Mouse (Mus musculus): ENCODE data around the gene Tmem200c. TPM values are rescaled to one million over a fixed set of nuclear protein-coding genes. Genes with fewer than 3 reads are reported as not detected.

Tmem200c gene
- polyA plus RNA-seq, 1 experiment from 2014 or later = 3.5 TPM

DNA sequence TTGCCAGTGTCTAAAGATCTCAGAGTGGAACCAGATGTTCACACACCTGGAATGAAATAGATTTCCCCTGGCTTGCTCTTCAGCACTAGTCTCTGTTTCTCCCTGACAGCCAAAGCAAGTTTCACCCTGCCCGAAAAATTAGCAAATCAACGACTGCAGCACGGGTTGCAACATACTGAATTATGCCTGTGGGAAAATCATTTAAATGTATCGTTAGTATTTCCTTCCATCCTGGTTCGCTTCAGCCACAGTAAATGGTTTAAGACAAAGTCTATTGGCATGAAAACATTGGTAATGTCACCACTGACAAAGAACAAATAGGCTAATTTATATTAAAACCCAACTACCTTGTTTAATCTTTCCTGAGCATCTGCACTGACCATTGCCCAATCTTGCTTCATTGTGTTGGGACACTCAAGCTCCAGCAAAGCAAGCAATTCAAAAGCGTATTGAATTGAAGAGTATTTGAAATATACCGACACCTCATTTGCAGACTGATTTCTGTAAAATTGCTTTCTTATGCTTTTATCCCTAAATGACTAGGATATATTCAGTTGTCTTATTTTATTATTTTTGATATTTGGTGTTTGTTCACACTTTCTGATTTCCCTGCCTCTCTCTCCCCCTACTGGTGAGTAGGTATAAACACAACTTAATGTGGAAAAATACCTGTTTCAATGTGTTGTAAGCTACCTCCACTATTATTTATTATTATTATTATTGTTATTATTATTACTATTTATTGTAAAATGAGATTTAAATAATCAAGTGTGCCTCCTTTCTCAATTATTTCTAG, 25.9 kb downstream of the Tmem200c start:
- WGBS = 81% methylated on average over 7 of the region's 7 CpGs
- Histone ChIP-seq H3K4me1 (no peaks in the 10 kb centered on the region), H3K9ac (no peak overlapping the region), H3K4me3 (no peak overlapping the region), H3K4me2 (replicated peaks) (no peak overlapping the region), H3K27me3 (replicated peaks) (no peaks in the 10 kb centered on the region), H3K9me3 (no peaks in the 10 kb centered on the region), H3K27ac (no peak overlapping the region), H3K36me3 (no peaks in the 10 kb centered on the region)
- ATAC-seq (ENCODE audit: low FRiP score, low read depth) = no peak

DNA sequence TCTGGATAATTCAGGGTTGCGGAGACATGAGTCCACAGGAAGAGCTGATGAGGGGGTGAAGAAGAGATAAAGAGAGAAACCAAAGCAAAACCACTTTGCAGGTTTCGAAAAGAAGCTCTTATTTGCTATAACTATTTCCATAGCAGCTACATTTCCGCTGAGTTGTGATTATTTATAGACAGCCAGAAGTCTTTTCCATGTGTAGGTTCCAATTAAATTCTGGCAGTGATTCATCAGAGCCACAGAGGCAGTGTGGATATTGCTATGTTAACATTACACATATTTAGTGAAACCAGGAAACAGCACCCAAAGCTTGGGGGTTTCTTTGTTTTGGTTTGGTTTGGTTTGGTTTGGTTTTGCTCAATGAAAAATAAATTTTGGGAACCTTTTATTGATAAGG, 37.8 kb downstream of the Tmem200c start:
- H3K27ac ChIP-seq = no peak overlapping the region
- ATAC-seq (ENCODE audit: low FRiP score, low read depth) = no peak
- no peaks in the 10 kb centered on the region for H3K27me3 ChIP-seq (replicated peaks)
- no peaks in the 10 kb centered on the region for H3K36me3 ChIP-seq
- H3K4me1 ChIP-seq = no peaks in the 10 kb centered on the region
- no peak overlapping the region for H3K4me2 ChIP-seq (replicated peaks)
- 89% methylated on average over 3 of the region's 3 CpGs for WGBS
- H3K9me3 ChIP-seq = no peaks in the 10 kb centered on the region
- no peak overlapping the region for H3K9ac ChIP-seq
- H3K4me3 ChIP-seq = no peak overlapping the region

DNA sequence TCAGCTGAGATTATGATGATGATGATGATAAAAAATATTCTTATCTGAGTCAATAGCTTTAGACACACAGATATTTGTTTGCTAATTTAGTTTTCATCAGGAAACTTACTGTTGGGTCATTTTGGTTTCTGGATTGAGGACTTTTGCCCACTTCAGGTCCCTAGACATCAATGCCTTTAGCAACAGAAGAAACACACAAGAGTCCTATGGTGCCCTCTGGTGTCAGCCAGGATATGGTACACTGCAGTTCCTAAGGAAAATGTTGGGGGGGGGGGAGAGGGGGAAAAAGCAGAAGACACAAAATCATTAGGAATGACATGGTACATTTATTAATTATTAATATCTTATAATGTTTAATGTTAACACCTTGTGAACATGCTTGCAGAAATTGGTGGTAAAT, 42.0 kb downstream of the Tmem200c start:
- Histone ChIP-seq H3K4me3 (no peak overlapping the region), H3K4me1 (no peaks in the 10 kb centered on the region), H3K27me3 (replicated peaks) (no peaks in the 10 kb centered on the region), H3K36me3 (no peaks in the 10 kb centered on the region), H3K4me2 (replicated peaks) (no peak overlapping the region), H3K9ac (no peak overlapping the region), H3K9me3 (no peaks in the 10 kb centered on the region), H3K27ac (no peak overlapping the region)
- no peak for ATAC-seq (ENCODE audit: low FRiP score, low read depth)

DNA sequence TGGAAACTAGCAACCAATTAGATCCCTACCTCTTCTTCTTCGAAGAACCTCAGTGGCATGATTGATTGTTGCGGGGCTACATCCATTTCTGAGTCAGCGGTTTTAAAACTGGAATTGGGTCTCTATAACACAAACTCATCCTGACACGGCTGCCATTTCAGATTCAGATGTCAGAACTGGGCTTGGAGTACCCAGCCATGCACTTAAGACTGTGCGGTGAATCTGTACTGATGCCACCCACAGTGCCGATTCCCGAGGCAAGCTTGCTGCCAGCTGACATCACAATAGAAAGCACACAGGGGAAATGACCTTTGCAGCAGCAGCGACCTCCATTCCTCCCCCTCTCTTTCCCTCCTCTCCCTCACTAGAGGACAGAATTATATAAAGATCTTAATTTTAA, 47.6 kb downstream of the Tmem200c start:
- Histone ChIP-seq H3K9me3 (no peaks in the 10 kb centered on the region), H3K9ac (no peak overlapping the region), H3K27me3 (replicated peaks) (no peaks in the 10 kb centered on the region), H3K36me3 (no peaks in the 10 kb centered on the region), H3K4me3 (no peak overlapping the region), H3K4me2 (replicated peaks) (no peak overlapping the region), H3K4me1 (no peaks in the 10 kb centered on the region), H3K27ac (no peak overlapping the region)
- ATAC-seq (ENCODE audit: low FRiP score, low read depth) = no peak
- 44% methylated on average over 8 of the region's 8 CpGs for WGBS

DNA sequence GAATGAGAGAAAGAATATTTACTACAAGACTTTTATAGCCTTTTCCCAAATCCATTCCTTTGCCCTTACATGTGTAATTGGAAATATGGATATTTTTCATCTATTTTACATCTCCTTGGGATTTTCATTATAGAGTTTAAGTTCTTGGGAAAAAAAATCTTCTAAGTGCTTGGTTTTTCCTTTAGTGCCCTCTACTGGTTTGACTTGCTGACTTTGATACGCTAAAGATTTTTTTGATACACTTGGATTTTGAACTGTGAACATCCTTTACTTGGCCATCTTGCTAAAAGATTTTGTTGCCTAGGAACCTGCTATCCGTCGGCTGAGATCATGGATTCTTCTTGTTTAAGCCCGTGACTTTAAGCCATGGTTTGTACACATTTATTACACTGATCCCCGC, 48.8 kb downstream of the Tmem200c start:
- Histone ChIP-seq H3K9ac (no peak overlapping the region), H3K4me1 (no peaks in the 10 kb centered on the region), H3K4me2 (replicated peaks) (no peak overlapping the region), H3K9me3 (no peaks in the 10 kb centered on the region), H3K36me3 (no peaks in the 10 kb centered on the region), H3K27ac (no peak overlapping the region), H3K27me3 (replicated peaks) (no peaks in the 10 kb centered on the region), H3K4me3 (no peak overlapping the region)
- WGBS = 70% methylated on average over 5 of the region's 5 CpGs
- ATAC-seq (ENCODE audit: low FRiP score, low read depth) = no peak

DNA sequence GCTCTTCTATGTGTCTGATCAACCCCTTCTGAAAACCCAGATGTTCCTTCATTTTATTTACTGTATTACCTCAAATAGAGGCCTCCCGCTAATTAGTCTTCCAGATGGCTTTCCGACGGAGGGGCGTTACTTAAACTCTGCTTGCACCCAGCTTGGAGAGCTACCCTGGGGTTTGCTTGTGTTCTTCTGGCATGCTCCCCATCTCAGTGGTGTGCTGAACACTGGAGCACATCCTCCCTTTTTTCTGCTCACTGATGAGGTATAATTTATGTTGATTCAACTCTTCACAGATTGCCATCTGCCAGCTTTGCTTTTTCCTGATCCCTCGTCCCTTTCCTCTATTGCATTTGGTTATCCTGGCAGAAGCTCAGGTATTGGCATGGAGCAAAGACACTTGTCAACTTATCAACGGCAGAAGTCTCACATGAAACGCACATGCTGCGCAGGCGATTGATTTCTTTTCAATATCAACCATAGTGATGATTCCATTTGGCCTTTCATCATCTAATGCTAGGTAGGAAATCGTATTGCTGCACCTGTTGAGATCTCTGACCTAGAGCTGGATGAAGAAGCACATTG, 49.6 kb downstream of the Tmem200c start:
- Histone ChIP-seq H3K9me3 (no peaks in the 10 kb centered on the region), H3K27me3 (replicated peaks) (no peaks in the 10 kb centered on the region), H3K27ac (no peak overlapping the region), H3K9ac (no peak overlapping the region), H3K4me1 (no peaks in the 10 kb centered on the region), H3K4me2 (replicated peaks) (no peak overlapping the region), H3K36me3 (no peaks in the 10 kb centered on the region), H3K4me3 (no peak overlapping the region)
- WGBS = 80% methylated on average over 10 of the region's 10 CpGs
- ATAC-seq (ENCODE audit: low FRiP score, low read depth) = no peak

DNA sequence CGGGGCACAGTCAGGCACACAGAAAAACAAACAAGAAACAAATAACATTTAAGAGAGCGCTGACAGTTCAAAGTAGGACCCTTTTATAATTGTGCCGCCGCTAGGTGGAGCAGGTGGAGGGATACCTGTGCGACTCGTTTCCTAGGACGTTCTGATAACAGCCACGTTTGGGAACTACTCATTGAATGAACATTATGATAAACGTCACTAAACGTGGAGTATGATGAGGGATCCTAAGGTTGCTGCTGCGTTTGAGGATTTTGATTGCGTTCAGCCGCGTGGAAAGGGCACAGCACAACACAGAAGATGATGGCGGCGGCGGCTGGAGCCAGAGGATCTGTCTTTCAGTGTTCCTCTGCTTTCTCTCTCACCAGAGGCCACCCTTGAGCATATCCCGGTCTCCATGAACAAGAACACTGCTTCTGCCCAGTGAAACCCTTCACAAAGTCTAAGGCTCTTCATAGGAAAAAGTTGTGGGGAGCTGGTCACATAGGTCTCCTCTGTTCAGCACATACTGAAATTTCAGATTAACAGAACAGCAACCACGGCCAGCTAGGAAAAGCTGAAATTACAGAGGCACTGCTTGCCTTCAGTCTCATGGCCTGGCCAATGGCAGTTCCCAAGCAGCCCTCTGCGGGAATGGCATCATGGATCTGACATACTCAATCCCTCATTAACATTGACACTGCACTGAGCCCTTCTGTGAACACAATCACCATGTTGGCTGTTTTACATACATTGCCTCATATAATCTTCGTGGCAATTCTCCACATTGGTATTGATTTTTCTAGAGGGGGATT, 55.5 kb downstream of the Tmem200c start:
- no peak overlapping the region; the same call in 1 of the 2 replicates for H3K4me3 ChIP-seq
- ATAC-seq (ENCODE audit: low FRiP score, low read depth) = peak; percentile 58; the same call in 1 of the 2 replicates
- no peaks in the 10 kb centered on the region for H3K4me1 ChIP-seq
- no peaks in the 10 kb centered on the region for H3K36me3 ChIP-seq
- H3K27ac ChIP-seq = no peak overlapping the region
- H3K9ac ChIP-seq = 0 out of 2 replicates have a peak overlapping the region, but pooled peaks have one; percentile 33
- peak overlapping the region; percentile 57 for H3K4me2 ChIP-seq (replicated peaks)
- no peaks in the 10 kb centered on the region for H3K27me3 ChIP-seq (replicated peaks)
- no peaks in the 10 kb centered on the region for H3K9me3 ChIP-seq
- 14% methylated on average over 21 of the region's 21 CpGs for WGBS

DNA sequence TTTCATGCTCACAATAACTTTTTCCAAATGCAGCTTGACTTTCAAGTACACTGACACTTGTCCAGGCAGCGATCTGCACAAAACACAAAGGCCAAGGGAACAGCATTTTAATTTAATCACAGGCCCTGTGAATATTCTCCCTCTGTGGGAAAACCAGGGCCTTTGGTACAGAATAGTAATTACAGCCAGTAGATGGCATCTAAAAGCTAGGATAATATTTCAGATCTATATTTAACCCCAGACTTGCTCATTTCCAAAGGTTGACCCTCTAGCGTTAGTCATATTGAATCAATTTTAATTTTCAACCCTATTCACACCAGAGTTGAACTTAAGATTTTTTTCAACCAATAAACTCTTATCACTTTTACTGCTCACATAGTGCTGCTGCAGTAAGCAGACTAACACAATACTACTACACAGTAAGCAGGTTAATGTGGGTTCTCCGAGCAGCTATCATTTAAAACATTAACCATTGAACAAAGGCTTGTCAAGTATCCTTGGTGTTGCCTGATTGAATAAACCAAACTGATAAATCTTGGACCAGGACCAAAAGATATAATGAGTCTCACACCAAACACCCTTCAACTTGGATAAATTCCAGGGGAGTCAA, 57.2 kb downstream of the Tmem200c start:
- H3K27me3 ChIP-seq (replicated peaks) = no peaks in the 10 kb centered on the region
- no peak overlapping the region for H3K4me3 ChIP-seq
- WGBS = 82% methylated on average over 3 of the region's 3 CpGs
- H3K36me3 ChIP-seq = no peaks in the 10 kb centered on the region
- no peak overlapping the region for H3K27ac ChIP-seq
- H3K4me2 ChIP-seq (replicated peaks) = no peak overlapping the region
- no peak overlapping the region for H3K9ac ChIP-seq
- no peak for ATAC-seq (ENCODE audit: low FRiP score, low read depth)
- H3K4me1 ChIP-seq = no peaks in the 10 kb centered on the region
- H3K9me3 ChIP-seq = no peaks in the 10 kb centered on the region

DNA sequence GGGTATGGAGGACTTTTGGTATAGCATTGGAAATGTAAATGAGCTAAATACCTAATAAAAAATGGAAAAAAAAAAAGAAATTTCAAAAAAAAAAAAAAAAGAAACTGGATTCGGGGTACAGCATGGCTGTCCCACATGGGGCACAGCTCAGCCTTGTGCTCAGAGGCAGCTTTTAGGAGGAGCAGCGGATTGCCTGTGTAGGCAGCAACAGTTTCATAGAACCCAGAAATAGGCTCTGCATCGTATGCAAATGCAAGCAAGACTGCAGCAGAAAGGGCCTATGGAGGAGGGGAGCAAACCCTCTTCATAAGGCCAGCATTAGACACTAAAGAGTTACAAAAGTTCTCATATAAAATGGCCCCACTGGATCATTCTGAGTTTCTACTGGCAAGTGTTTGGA, 64.2 kb downstream of the Tmem200c start:
- no peaks in the 10 kb centered on the region for H3K27me3 ChIP-seq (replicated peaks)
- ATAC-seq (ENCODE audit: low FRiP score, low read depth) = no peak

More for the DNA sequence above, 64.2 kb downstream of the Tmem200c start:
- H3K4me3 ChIP-seq = no peak overlapping the region
- no peaks in the 10 kb centered on the region for H3K36me3 ChIP-seq
- no peak overlapping the region for H3K9ac ChIP-seq
- H3K4me1 ChIP-seq = no peaks in the 10 kb centered on the region
- no peaks in the 10 kb centered on the region for H3K9me3 ChIP-seq
- H3K27ac ChIP-seq = no peak overlapping the region
- 87% methylated on average over 3 of the region's 3 CpGs for WGBS
- H3K4me2 ChIP-seq (replicated peaks) = no peak overlapping the region

Other genes starting within 250 kb of the Tmem200c start
- 97.8 and 117 TPM in 2 replicates for gene Epb41l3, start 249.1 kb downstream of the Tmem200c start, polyA plus RNA-seq (2016; fragmentation: Nextera tagmentation; extraction: Ambion mirVana)